In genomic region chr1:35783427-35783826, GRCm38 (mm10) we compare ENCODE assay signal across 19 mouse cellular contexts.
DNase-seq lines count a peak whose midpoint lies in the region; TF ChIP-seq lines count a peak whose summit lies in the region.
"Had no signal": no experiment of that assay in that cellular context is flagged by ENCODE, and none has a peak within 500 bp of the region (broad histone marks: within the 10 kb centered on the region; RNA-seq: fewer than 3 reads in every experiment).

No protein-coding gene starts in this region.

- TF ChIP-seq POLR2A in kidney, adult 2 months (IDR thresholded peaks at IDR 0.05; ENCODE audit: low read depth, low read length) = no peak

- no peak overlapping the region for H3K4me3 ChIP-seq in kidney, adult 2 months (ENCODE audit: insufficient read depth, low read depth, low read length)
- H3K4me3 ChIP-seq: heart, embryonic 15.5 days; hindbrain, embryonic 15.5 days; layer of hippocampus, adult 2 months; left cerebral cortex, adult 2 months; neural tube, embryonic 13.5 days had no signal

- 52% methylated on average over 6 of the region's 6 CpGs for WGBS in kidney, adult 2 months

- H3K4me1 ChIP-seq in kidney, adult 2 months (ENCODE audit: control insufficient read depth, insufficient read depth, low read length) = no peaks in the 10 kb centered on the region
- H3K4me1 ChIP-seq: hindbrain, embryonic 15.5 days; neural tube, embryonic 13.5 days had no signal

- no peak overlapping the region for H3K27ac ChIP-seq in kidney, adult 2 months (ENCODE audit: insufficient read depth, low read depth, low read length)
- H3K27ac ChIP-seq: heart, embryonic 15.5 days; hindbrain, embryonic 15.5 days; layer of hippocampus, adult 2 months; left cerebral cortex, adult 2 months; neural tube, embryonic 13.5 days had no signal

- peak; percentile 9 for DNase-seq in kidney, adult 2 months
- no peak for DNase-seq in kidney, adult 8-10 months
- peak; percentile 1 for DNase-seq in 416B (ENCODE audit: low read depth)
- DNase-seq in A20 (ENCODE audit: low read depth, low spot score) = peak; percentile 15
- peak; percentile 3 for DNase-seq in induced T-regulatory cell, adult 2 months (ENCODE audit: low read depth)
- DNase-seq in layer of hippocampus, postnatal 10 days (ENCODE audit: low spot score in 2 of 2) = no peak
- no peak for DNase-seq in frontal cortex, adult 2 months (ENCODE audit: extremely low spot score in 1 of 2, low spot score in 1 of 2)
- DNase-seq: adrenal gland, postnatal 14 days; cerebellum, postnatal 14 days; heart, postnatal 4 days; kidney, adult 11 months; left cerebral cortex, postnatal 4 days; liver; right cerebral cortex, adult 18-20 months had no signal

- peak; percentile 28; the same call in 1 of the 2 replicates for TF ChIP-seq CTCF in kidney, adult 2 months (conservative IDR thresholded peaks at IDR 0.05; ENCODE audit: insufficient read depth, insufficient read length, low read depth, low read length)

- no peaks in the 10 kb centered on the region; the same call in 1 of the 2 replicates for H3K27me3 ChIP-seq in kidney, adult 2 months (replicated peaks; ENCODE audit: control insufficient read depth, insufficient read depth, low read length)
- H3K27me3 ChIP-seq: heart, embryonic 15.5 days; hindbrain, embryonic 15.5 days; neural tube, embryonic 13.5 days had no signal

- no peaks in the 10 kb centered on the region for H3K36me3 ChIP-seq in kidney, adult 2 months (ENCODE audit: control insufficient read depth, insufficient read depth, low read length)
- H3K36me3 ChIP-seq: heart, embryonic 15.5 days; hindbrain, embryonic 15.5 days; neural tube, embryonic 13.5 days had no signal

Comparison
In these comparisons a context has a peak if more than half of its experiments do, and no peak if none do; other contexts are left out.
1. DNase-seq: peak in kidney, adult 2 months (single experiment), 416B (single experiment), A20 (single experiment) and induced T-regulatory cell, adult 2 months (single experiment); none in kidney, adult 8-10 months (0 of 2), layer of hippocampus, postnatal 10 days (0 of 2) and frontal cortex, adult 2 months (0 of 2).